Mouse (Mus musculus) liver, embryonic 14.5 days (tissue): Measurements from ENCODE around the gene Lrrc61.

Source experiments
- CTCF ChIP-seq: IDR thresholded peaks from 2 replicates; pipeline ENCODE4 v1.5.1; 2016; ENCODE audit warnings: antibody characterized with exemption, low read depth, control low read depth
- EP300 ChIP-seq: IDR thresholded peaks from 2 replicates; pipeline ENCODE4 v1.6.1; 2016; ENCODE audit warnings: antibody characterized with exemption, low read depth

DNA sequence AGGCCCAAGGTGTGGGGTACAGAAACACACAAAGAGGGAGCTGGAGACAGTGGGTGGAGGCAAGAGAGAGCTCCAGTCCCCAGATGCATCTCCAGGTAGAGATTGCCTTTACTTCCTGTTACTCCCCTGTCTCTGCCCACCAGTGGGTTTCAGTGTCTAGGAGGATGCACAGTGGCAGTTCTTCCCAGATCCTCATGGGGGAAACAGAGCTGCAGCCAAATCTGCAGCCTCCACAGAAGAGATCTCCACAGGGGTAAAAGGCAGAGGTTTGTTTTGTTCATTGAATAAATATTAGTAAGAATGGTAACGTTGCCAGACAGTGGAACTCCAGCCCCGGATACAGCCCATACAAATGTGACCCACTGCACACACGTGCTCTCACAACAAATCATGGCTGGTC is 56.1 kb downstream of the Lrrc61 start:
- no peak for TF ChIP-seq CTCF
- no peak for TF ChIP-seq EP300
